Mouse (Mus musculus): Measurements from ENCODE around the gene Spata13.

Gene Spata13

GRCm38 (mm10) chr14:60721938-60722337 is 88.1 kb downstream of the Spata13 start:
- DNase-seq = no peak

- DNase-seq = peak; percentile 32 to 45
These were observed 92.3 kb downstream of the Spata13 start for GRCm38 (mm10) chr14:60726091-60726490.

- no peak for DNase-seq
These were observed 93.3 kb downstream of the Spata13 start for GRCm38 (mm10) chr14:60727130-60727529.

GRCm38 (mm10) chr14:60732081-60732480 is 98.3 kb downstream of the Spata13 start:
- DNase-seq = no peak

GRCm38 (mm10) chr14:60732787-60733186 is 99.0 kb downstream of the Spata13 start:
- no peak for DNase-seq

GRCm38 (mm10) chr14:60733706-60734105 is 99.9 kb downstream of the Spata13 start:
- no peak for DNase-seq

- DNase-seq = peak; percentile 31 to 48
These were observed 101.4 kb downstream of the Spata13 start for GRCm38 (mm10) chr14:60735206-60735605.

- DNase-seq = no peak
These were observed 102.2 kb downstream of the Spata13 start for GRCm38 (mm10) chr14:60735848-60736547.

- no peak for DNase-seq
These were observed 102.9 kb downstream of the Spata13 start for GRCm38 (mm10) chr14:60736591-60737192.

GRCm38 (mm10) chr14:60737202-60737611 is 103.4 kb downstream of the Spata13 start:
- no peak for DNase-seq

- no peak for DNase-seq
These were observed 104.7 kb downstream of the Spata13 start for GRCm38 (mm10) chr14:60738434-60738938.

- DNase-seq = no peak
These were observed 105.4 kb downstream of the Spata13 start for GRCm38 (mm10) chr14:60739155-60739554.

- DNase-seq = peak; percentile 42 to 44
These were observed 105.8 kb downstream of the Spata13 start for GRCm38 (mm10) chr14:60739616-60740015.

GRCm38 (mm10) chr14:60740507-60740906 is 106.7 kb downstream of the Spata13 start:
- DNase-seq = no peak

GRCm38 (mm10) chr14:60741033-60741432 is 107.2 kb downstream of the Spata13 start:
- peak in 1 of 2 experiments; percentile 36 for DNase-seq

GRCm38 (mm10) chr14:60741490-60741981 is 107.7 kb downstream of the Spata13 start:
- peak; percentile 77 to 78 for DNase-seq

GRCm38 (mm10) chr14:60743681-60744080 is 109.9 kb downstream of the Spata13 start:
- no peak for DNase-seq

- DNase-seq = no peak
These were observed 111.4 kb downstream of the Spata13 start for GRCm38 (mm10) chr14:60745201-60745600.

GRCm38 (mm10) chr14:60746141-60746540 is 112.3 kb downstream of the Spata13 start:
- DNase-seq = no peak

- DNase-seq = no peak
These were observed 113.5 kb downstream of the Spata13 start for GRCm38 (mm10) chr14:60747154-60747870.

- DNase-seq = no peak
These were observed 116.1 kb downstream of the Spata13 start for GRCm38 (mm10) chr14:60749880-60750279.

GRCm38 (mm10) chr14:60751581-60751980 is 117.8 kb downstream of the Spata13 start:
- DNase-seq = no peak

All from cerebellum, postnatal 36 days (tissue).